In genomic region chr16:94883196-94883595, GRCm38 (mm10) we compare ENCODE assay signal across 17 mouse cellular contexts.
DNase-seq lines count a peak whose midpoint lies in the region.
"Had no signal": no experiment of that assay in that cellular context is flagged by ENCODE, and none has a peak within 500 bp of the region (broad histone marks: within the 10 kb centered on the region; RNA-seq: fewer than 3 reads in every experiment).

No protein-coding gene starts in this region.

- peak; percentile 59 to 67 for DNase-seq in frontal cortex, adult 2 months (ENCODE audit: extremely low spot score in 1 of 2, low spot score in 1 of 2)
- no peak for DNase-seq in frontal cortex, postnatal 14 days (ENCODE audit: low spot score in 2 of 2)
- peak; percentile 62 for DNase-seq in right cerebral cortex, adult 18-20 months
- no peak for DNase-seq in right cerebral cortex, postnatal 14 days
- DNase-seq in brain, adult 2 months (ENCODE audit: low read depth, low spot score), result peak; percentile 79
- peak; percentile 41 for DNase-seq in right cerebral cortex, postnatal 25 days
- no peak for DNase-seq in cerebellum, adult 9-10 months
- DNase-seq in gastrocnemius, postnatal 25 days, result no peak
- DNase-seq: adrenal gland, adult 8-10 months; gastrocnemius, adult 2 months; heart, adult 2 months; kidney, adult 11 months; kidney, postnatal 25 days; lung, postnatal 36 days; spleen, adult 18-20 months; thymus, adult 2 months; thymus, postnatal 36 days had no signal

Comparison
In these comparisons a context has a peak if more than half of its experiments do, and no peak if none do; other contexts are left out.
1. DNase-seq: peak in frontal cortex, adult 2 months (2 of 2), right cerebral cortex, adult 18-20 months (single experiment), brain, adult 2 months (single experiment) and right cerebral cortex, postnatal 25 days (single experiment); none in frontal cortex, postnatal 14 days (0 of 2), right cerebral cortex, postnatal 14 days (single experiment), cerebellum, adult 9-10 months (single experiment) and gastrocnemius, postnatal 25 days (single experiment).